Mouse (Mus musculus) spleen, postnatal 4 days (tissue): ENCODE measurements around the gene 1600015I10Rik.

Experiments
- DNase-seq, 2 experiments: peaks; one replicate each; pipeline ENCODE4 v3.0.0; 2022; ENCODE audit warnings: low spot score in 2 of 2

1600015I10Rik gene

GRCm38 (mm10) chr6:48967868-48968267 lies 38.2 kb downstream of the 1600015I10Rik start:
- DNase-seq: no peak

DNA sequence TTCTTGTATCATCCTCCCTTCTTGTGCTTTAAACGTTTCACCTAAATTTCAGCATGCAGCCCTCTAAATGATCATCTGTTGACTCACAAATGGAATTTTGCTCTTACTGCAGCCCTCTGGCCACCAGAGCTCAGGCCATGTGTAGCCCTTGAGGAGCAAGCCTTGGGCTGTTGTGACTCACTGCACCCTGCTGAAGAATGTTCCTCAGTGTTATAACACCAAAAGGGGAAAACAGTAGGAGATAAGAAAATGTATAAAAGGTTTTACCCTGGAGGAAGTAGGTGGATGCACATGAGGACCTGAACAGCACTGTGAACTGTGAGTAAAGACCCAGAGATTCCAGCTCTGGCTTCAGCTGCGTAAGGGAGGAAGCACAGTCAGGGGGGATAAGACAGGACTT lies 45.0 kb downstream of the 1600015I10Rik start, which contains the start of gene Doxl2:
Gene Doxl2, plus strand, starts transcription at position 301 of the 400 bp plus-strand sequence.
- DNase-seq: no peak

DNA sequence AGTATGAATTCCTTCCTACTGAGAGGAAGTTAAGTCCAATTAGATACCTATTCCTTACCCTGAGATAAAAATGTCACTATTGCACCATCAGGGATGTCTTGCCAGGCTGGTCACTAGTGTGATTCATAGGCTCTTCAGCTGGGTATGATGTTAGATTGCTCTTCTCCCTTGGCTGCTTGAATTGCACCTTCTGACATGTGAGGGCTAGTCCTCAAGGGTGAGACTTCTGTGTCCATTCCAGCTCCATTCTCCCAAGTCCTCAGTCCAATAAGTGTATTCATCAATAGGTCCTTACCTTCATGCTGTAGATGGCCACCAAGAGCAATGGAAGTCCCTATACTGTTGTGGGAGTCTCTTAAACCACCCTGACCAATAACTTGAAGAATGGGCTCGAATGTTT lies 49.9 kb downstream of the 1600015I10Rik start:
- no peak for DNase-seq

GRCm38 (mm10) chr6:48982305-48982704 lies 52.6 kb downstream of the 1600015I10Rik start:
- DNase-seq: no peak
